Mouse (Mus musculus): ENCODE measurements at regions not wholly inside any gene's neighbourhood (a gene's known extent, or its start where the extent isn't known, plus 50 kb on each side); places are given as distances from the start of the nearest gene placed in this dataset.

- TF ChIP-seq CTCF (IDR thresholded peaks at IDR 0.05; ENCODE audit: extremely low read depth, insufficient read depth, low read length) (no peak), POLR2A (IDR thresholded peaks at IDR 0.05; ENCODE audit: extremely low read depth, insufficient read depth, low read length) (no peak)
Observed at GRCm38 (mm10) chr2:84072881-84073583, 82.7 kb downstream of the Gm13691 start.
